Comparison of ENCODE assay signal across 11 mouse cellular contexts in genomic region chr10:119050017-119050685, GRCm38 (mm10).
DNase-seq lines count a peak whose midpoint lies in the region; ATAC-seq and TF ChIP-seq lines count a peak whose summit lies in the region.
"Had no signal": no experiment of that assay in that cellular context is flagged by ENCODE, and none has a peak within 500 bp of the region (broad histone marks: within the 10 kb centered on the region; RNA-seq: fewer than 3 reads in every experiment).

No protein-coding gene starts in this region.

- DNase-seq in kidney, adult 2 months = no peak
- DNase-seq in kidney, adult 18-20 months = no peak
- peak; percentile 72 for DNase-seq in CD4-positive helper T cell, adult 2 months (ENCODE audit: low read depth, low spot score)
- DNase-seq in naive thymus-derived CD4-positive, alpha-beta T cell, adult 2 months (ENCODE audit: low read depth) = peak; percentile 85
- no peak for DNase-seq in left cerebral cortex, adult 18-20 months (ENCODE audit: low spot score in 2 of 2)
- DNase-seq in hindbrain, embryonic 10.5 days (ENCODE audit: low spot score) = no peak
- DNase-seq: gastrocnemius, postnatal 10 days had no signal

- no peaks in the 10 kb centered on the region for H3K27me3 ChIP-seq in kidney, adult 2 months (replicated peaks; ENCODE audit: control insufficient read depth, insufficient read depth, low read length)
- H3K27me3 ChIP-seq in forebrain, embryonic 15.5 days = no peaks in the 10 kb centered on the region
- no peaks in the 10 kb centered on the region for H3K27me3 ChIP-seq in hindbrain, embryonic 10.5 days (ENCODE audit: insufficient read depth, poor library complexity, severe bottlenecking)
- H3K27me3 ChIP-seq: limb, embryonic 12.5 days; neural tube, embryonic 12.5 days had no signal

- no peak overlapping the region for H3K4me3 ChIP-seq in kidney, adult 2 months (ENCODE audit: insufficient read depth, low read depth, low read length)
- H3K4me3 ChIP-seq in bone marrow macrophage, adult 2 months (ENCODE audit: insufficient read depth, low read length) = peak overlapping the region; percentile 37
- H3K4me3 ChIP-seq in forebrain, embryonic 15.5 days = no peak overlapping the region
- no peak overlapping the region for H3K4me3 ChIP-seq in hindbrain, embryonic 10.5 days
- H3K4me3 ChIP-seq: limb, embryonic 12.5 days; neural tube, embryonic 12.5 days had no signal

- no peak overlapping the region for H3K4me2 ChIP-seq in forebrain, embryonic 15.5 days (replicated peaks)
- H3K4me2 ChIP-seq: limb, embryonic 12.5 days; neural tube, embryonic 12.5 days had no signal

- 72% methylated on average over 18 of the region's 18 CpGs for WGBS in kidney, adult 2 months
- WGBS in forebrain, embryonic 15.5 days = 84% methylated on average over 18 of the region's 18 CpGs
- WGBS in hindbrain, embryonic 10.5 days = 83% methylated on average over 18 of the region's 18 CpGs

- no peak for ATAC-seq in forebrain, embryonic 15.5 days (replicated peaks)

- no peak for TF ChIP-seq POLR2A in kidney, adult 2 months (IDR thresholded peaks at IDR 0.05; ENCODE audit: low read depth, low read length)
- TF ChIP-seq POLR2A in bone marrow macrophage, adult 2 months (IDR thresholded peaks at IDR 0.05; ENCODE audit: borderline replicate concordance, low read depth, low read length) = no peak

- TF ChIP-seq CTCF in kidney, adult 2 months (conservative IDR thresholded peaks at IDR 0.05; ENCODE audit: insufficient read depth, insufficient read length, low read depth, low read length) = peak; percentile 33; the same call in 1 of the 2 replicates
- TF ChIP-seq CTCF in bone marrow macrophage, adult 2 months (IDR thresholded peaks at IDR 0.05; ENCODE audit: low read depth, low read length) = peak; percentile 55; the same call in 1 of the 2 replicates

- H3K9ac ChIP-seq in forebrain, embryonic 15.5 days (replicated peaks) = no peak overlapping the region
- H3K9ac ChIP-seq: limb, embryonic 12.5 days; neural tube, embryonic 12.5 days had no signal

- no peaks in the 10 kb centered on the region for H3K36me3 ChIP-seq in kidney, adult 2 months (ENCODE audit: control insufficient read depth, insufficient read depth, low read length)
- no peaks in the 10 kb centered on the region for H3K36me3 ChIP-seq in forebrain, embryonic 15.5 days
- no peaks in the 10 kb centered on the region for H3K36me3 ChIP-seq in hindbrain, embryonic 10.5 days
- H3K36me3 ChIP-seq: limb, embryonic 12.5 days; neural tube, embryonic 12.5 days had no signal

- no peak overlapping the region for H3K27ac ChIP-seq in kidney, adult 2 months (ENCODE audit: insufficient read depth, low read depth, low read length)
- H3K27ac ChIP-seq in bone marrow macrophage, adult 2 months (ENCODE audit: insufficient read depth, low read depth, low read length) = peak overlapping the region; percentile 50
- H3K27ac ChIP-seq in forebrain, embryonic 15.5 days (replicated peaks) = no peak overlapping the region
- H3K27ac ChIP-seq in hindbrain, embryonic 10.5 days = no peak overlapping the region
- H3K27ac ChIP-seq: limb, embryonic 12.5 days; neural tube, embryonic 12.5 days had no signal

- no peaks in the 10 kb centered on the region for H3K9me3 ChIP-seq in forebrain, embryonic 15.5 days
- H3K9me3 ChIP-seq in hindbrain, embryonic 10.5 days = no peaks in the 10 kb centered on the region
- H3K9me3 ChIP-seq: limb, embryonic 12.5 days; neural tube, embryonic 12.5 days had no signal

- peaks cover 12% of the 10 kb centered on the region for H3K4me1 ChIP-seq in kidney, adult 2 months (ENCODE audit: control insufficient read depth, insufficient read depth, low read length)
- H3K4me1 ChIP-seq in bone marrow macrophage, adult 2 months (ENCODE audit: control insufficient read depth, insufficient read depth, low read length) = peaks cover 35% of the 10 kb centered on the region
- peaks cover 8% of the 10 kb centered on the region for H3K4me1 ChIP-seq in forebrain, embryonic 15.5 days
- peaks cover 17% of the 10 kb centered on the region for H3K4me1 ChIP-seq in hindbrain, embryonic 10.5 days (replicated peaks)

Comparison
In these comparisons a context has a peak if more than half of its experiments do, and no peak if none do; other contexts are left out.
1. DNase-seq: peak in CD4-positive helper T cell, adult 2 months (single experiment) and naive thymus-derived CD4-positive, alpha-beta T cell, adult 2 months (single experiment); none in kidney, adult 2 months (single experiment), kidney, adult 18-20 months (single experiment), left cerebral cortex, adult 18-20 months (0 of 2) and hindbrain, embryonic 10.5 days (single experiment).